Mouse (Mus musculus) C3H10T1/2 (cell line): ENCODE measurements around the gene Ampd3. TPM values are rescaled to one million over a fixed set of nuclear protein-coding genes. Genes with fewer than 3 reads are reported as not detected.

Experiments used
- polyA plus RNA-seq, 2 experiments: library from polyadenylated mRNA; unstranded; fragments of >200 nt; fragmentation: generic; extraction: Trizol; gene quantifications; one replicate each; pipeline ENCODE4 v1.2.1; 2012; ENCODE audit warnings: missing spikeins in 2 of 2

Gene Ampd3
- polyA plus RNA-seq = 1 to 10 TPM; 1.1 to 6.8 TPM

DNA sequence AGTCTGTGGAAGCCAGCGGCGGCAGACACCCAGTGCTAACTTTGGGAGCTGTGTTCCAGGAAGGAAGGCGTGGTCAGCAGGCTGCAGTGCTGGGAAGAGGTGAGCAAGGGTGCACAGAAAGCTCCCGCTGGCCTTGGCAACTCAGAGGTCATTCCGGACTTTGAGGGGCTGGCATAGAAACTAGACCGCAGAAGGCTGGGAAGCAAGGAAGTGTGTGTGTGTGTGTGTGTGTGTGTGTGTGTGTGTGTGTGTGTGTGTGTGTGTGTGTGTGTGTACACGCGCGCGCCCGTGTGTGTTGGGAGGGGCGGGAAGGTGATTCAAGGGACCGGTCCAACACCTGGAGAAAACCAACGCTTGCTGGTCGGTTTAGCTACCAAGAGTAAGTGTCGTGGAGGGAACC is at the start of gene Ampd3:
Ampd3 (plus strand) TSS at position 206 of the 400 bp plus-strand sequence.

DNA sequence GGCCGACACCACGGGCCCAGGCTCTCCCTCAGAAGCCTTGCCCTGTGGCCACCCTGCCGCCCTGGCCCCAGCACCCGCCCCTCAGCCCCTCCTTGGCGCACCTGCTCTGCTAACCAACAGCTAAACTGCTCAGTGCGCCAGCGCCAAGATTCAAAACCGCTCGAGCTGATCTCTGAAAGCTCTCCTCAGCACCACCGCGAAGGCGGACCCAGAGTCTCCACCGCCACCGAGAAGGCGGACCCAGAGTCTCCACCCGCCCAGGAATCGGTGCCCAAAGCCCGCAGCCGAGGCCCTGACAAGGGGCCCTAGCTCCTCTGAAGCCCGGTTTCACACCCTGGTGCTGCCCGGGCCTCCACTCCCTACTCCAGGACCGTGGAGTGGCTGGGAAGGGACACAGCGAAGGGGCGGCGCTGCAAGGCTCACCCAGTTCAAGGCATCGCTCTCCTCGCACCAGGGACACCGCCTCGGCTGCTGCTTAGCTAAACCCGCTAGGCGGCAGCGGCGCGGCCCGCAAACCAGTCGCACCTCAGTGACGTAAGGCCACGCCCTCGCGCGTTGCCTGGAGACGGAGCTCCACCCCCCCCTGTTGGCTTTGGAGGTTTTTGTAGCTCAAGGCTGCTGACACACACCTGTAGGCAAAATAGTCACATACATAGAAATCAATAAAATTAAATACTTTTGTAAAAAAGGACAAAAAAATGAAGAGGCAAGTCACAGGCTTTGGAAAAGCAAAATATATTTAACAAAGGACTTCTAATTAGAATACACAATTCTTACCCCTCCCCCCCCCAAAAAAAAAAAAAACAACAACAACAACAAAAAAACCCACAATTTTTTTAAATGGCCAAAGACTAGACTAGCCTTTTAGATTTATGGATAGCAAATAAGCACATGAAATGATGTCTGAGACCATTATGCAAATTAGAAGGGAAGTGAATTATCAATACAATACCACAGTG is 76.2 kb downstream of the Ampd3 start, which contains the start of gene Rnf141:
Rnf141 (minus strand) TSS at position 542 of the 959 bp plus-strand sequence.

Other genes with a start within 250 kb of the Ampd3 start
- 1 to 10 TPM in 1 of 2 experiments, under 1 TPM in 1; 0.50 to 7.3 TPM for gene Sbf2, start 153.3 kb upstream of the Ampd3 start, polyA plus RNA-seq
- 1 to 10 TPM in 1 of 2 experiments, under 1 TPM in 1; 0.04 to 1.2 TPM for gene Adm, start 140.5 kb upstream of the Ampd3 start, polyA plus RNA-seq
- gene Rnf141, start 76.3 kb downstream of the Ampd3 start, polyA plus RNA-seq = 10 to 100 TPM in 1 of 2 experiments, 1 to 10 TPM in 1; 4.3 to 10.5 TPM
- gene Lyve1, start 95.0 kb downstream of the Ampd3 start, polyA plus RNA-seq = not detected
- gene Mrvi1, start 214.3 kb downstream of the Ampd3 start, polyA plus RNA-seq = under 1 TPM; 0.05 to 0.71 TPM